Mouse (Mus musculus): ENCODE measurements around the gene Irgq.
A peak's percentile ranks its signal among the peaks of the same experiment; 100 is the strongest.
"Not testable (repeated sequence)": the region's sequence is repeated elsewhere in the genome, so short reads cannot be mapped to it uniquely, and the experiment has no call there.

Gene Irgq

DNA sequence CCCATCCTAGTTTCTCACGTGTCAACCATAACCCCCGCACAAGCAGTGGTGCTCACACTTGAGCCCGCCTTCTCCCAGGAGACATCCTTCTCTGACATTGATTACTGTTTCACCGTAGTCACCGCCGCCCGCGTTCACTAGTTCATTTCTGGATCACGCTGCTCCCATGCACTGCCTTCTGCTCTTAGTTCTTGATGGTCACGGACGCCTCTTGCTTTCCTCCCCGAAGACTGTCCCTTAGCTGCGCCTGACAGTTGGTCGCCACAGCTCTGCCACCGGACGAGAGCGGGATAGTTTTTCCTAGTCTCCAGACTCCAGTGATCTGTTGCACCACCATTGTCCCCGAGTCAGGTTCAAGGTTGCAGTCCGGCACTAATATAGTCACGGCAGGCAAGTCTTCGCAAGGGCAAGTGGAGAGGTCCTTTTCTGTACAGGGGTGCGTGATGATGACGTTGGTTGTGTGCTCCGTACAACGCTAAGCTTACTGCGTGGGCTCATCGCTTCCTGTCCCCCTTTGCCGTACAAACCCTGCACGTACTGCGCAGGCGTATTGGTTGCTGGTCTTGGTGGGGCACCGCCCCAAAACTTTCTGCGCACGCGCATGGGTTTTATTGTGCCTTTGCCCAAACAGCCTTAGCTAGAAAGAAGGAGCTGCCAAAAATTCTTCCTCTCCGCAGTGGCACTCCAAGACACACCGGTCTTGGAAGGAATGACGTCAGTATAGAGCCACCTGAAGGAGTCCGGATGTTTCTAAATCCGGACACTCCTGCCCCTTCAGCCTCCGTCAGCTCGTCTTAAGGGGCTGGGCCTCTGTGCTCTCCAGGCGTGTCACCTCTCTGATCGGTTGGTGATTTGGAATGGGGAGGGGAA lies at the start of gene Irgq:
Gene Irgq (plus strand): TSS at position 628 of the 870 bp plus-strand sequence.
- peak; percentile 99 for DNase-seq (ENCODE audit: low spot score in 2 of 2)

DNA sequence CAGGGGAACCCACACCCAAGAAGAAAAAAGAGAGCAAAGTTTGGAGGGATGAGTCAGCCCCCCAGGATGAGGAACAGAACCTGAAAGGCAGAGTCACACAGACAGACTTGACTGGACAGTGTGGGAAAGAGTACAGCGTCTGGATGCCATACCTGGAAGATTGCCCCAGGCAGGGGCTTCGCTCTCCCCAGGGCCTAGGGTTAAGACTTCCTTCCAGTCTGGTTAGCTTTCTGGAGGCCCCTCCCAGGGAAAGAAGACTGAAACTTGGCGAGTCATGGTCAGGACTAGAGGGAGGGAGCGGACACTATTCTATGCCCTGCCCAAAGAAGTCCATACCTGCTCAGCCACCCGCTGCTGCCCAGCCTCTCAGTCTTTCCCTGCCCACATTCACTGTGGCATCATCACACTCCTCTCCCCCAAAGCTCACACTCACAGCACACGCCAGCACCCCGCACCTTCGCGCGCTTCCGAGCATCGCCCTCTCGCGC lies 49.5 kb upstream of the Irgq start:
- DNase-seq (ENCODE audit: low spot score in 2 of 2), result no peak

DNA sequence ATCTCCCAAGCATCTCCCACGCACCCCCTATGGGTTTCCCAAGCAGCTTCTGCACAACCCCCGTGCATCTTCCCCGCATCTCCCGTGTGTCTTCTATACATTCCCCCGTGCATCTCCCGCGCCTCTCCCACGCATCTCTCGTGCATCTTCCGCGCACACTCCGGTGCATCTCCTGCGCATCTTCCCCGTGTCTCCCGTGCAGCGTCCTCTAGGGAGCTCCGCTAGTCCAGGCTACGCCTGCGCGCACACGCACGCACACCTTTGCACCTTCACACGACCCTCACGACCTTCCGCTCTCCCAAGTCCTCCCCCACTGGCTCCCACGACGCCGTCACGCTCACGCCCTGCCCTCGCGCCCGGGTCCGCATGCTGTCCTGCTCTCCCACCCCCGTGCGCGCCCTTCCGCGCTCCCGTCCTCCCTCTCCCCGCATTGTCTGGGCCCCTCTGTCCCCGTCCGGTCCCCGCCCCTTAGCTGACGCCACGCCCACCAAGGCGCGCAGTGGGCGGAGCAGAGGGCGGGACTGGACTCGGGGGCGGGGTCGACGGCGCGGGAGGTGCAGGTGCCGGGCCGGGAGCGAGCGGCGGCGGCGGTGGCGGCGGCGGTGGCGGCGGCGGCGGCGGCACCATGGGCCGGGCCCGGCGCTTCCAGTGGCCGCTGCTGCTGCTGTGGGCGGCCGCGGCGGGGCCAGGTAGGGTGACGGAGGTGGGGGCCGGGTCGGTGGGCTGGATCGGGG lies 48.8 kb upstream of the Irgq start, which contains the start of gene Cadm4:
Gene Cadm4 (plus strand): TSS at position 550 of the 734 bp plus-strand sequence.
- peak; percentile 80 to 91 for DNase-seq (ENCODE audit: low spot score in 2 of 2)

DNA sequence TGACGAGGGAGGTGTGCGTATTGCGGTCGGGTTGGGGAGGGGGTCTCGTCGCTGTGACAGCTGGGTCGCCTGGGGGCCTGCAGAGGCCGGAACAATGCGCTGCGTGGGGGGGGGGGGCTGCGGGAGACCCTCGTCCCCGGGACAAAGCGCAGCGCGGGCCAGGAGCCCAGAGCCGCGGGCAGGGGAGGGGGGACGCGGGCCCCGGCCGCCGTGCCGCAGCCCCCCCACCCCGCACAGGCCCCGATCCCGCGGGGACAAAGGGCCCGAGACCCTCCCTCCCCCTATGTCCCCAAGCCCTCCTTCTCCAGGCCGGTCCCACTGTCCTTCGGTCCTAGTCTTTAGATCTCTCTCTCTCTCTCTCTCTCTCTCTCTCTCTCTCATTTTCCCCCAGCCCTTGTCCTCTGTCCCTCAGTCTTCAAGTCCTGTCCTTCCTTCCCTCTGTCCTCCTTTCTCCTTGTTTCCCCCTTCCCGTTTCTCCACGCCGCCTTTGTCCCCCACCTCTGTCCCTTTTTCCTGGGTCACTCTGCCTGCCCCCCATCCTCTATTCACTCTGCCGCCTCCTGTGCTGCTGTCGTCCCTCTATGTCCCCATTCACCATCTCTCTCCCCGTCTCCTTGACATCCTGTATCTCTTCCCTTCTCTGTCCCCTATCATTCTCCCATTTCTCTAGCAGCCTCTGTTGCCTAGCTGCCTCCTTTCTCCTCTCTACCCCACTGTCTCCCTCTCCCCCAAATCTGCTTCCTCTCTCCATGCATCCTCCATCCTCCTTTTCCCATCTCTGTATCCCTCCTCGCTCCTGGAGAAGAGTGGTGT lies 48.1 kb upstream of the Irgq start:
- DNase-seq (ENCODE audit: low spot score in 2 of 2), result no peak

DNA sequence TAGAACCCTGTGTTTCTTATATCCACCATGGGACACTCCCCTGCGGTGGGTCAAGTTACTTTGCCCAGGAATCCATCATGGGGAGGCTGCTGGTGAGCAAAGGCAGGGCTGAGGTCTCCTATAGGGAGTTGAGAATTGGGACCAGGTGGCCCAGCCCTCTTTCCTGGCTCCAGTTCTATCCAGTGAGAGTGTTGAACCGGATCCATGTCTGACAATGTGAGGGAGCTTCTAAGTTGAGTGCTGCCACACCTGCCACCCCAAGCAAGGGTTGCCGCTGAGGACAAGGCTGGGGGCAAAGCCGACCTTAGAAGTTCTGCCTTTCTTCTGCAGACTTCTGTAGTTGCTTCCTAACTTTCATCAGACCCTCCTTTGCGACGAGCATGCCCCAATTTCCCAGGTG lies 47.2 kb upstream of the Irgq start:
- not testable (repeated sequence) for DNase-seq (ENCODE audit: low spot score in 2 of 2)

DNA sequence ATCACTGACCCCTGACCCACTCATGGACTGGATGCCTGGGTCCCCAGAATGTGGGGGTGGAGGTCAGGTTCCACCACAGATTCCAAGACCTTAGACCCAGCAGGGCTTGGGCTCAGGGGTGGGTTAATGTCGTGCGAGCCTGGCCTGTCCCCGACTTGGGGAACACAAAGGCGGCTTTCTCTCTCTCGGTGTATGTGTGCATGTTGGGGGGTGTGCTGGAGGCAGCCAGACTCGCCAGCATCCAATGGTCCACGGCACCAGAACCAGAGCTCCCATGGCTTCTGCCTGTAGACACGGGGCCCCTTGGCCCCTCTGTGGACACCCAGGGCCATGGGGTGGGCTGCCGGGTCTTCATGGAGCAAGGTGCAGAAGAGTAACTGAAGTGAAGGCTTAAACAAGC lies 45.0 kb upstream of the Irgq start:
- DNase-seq (ENCODE audit: low spot score in 2 of 2), result no peak

GRCm38 (mm10) chr7:24486654-24487130 lies 43.8 kb upstream of the Irgq start:
- no peak for DNase-seq (ENCODE audit: low spot score in 2 of 2)

- no peak for DNase-seq (ENCODE audit: low spot score in 2 of 2)
These were observed 43.1 kb upstream of the Irgq start for GRCm38 (mm10) chr7:24487403-24487802.

DNA sequence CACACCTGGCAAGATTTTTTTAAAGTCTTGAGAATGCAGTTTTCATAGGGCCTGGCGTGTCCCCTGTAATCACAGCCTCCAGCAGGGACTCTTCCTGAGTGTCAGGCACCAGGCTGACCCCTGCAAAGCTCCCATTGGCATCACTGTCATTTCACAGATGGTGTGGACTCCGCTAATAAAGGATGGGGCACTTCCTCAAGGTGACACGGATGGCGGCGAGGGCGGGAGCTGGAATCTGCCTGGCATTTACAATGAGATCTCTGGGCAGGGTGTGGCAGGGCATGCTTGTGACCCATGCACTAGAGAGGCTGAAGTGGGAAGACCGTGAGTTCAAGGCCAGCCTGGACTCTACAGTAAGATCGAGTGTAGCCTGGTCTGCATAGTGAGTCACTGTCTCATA lies 42.2 kb upstream of the Irgq start:
- DNase-seq (ENCODE audit: low spot score in 2 of 2), result no peak

- no peak for DNase-seq (ENCODE audit: low spot score in 2 of 2)
These were observed 30.5 kb upstream of the Irgq start for GRCm38 (mm10) chr7:24499856-24500577.

GRCm38 (mm10) chr7:24500929-24501328 lies 29.6 kb upstream of the Irgq start:
- no peak for DNase-seq (ENCODE audit: low spot score in 2 of 2)

DNA sequence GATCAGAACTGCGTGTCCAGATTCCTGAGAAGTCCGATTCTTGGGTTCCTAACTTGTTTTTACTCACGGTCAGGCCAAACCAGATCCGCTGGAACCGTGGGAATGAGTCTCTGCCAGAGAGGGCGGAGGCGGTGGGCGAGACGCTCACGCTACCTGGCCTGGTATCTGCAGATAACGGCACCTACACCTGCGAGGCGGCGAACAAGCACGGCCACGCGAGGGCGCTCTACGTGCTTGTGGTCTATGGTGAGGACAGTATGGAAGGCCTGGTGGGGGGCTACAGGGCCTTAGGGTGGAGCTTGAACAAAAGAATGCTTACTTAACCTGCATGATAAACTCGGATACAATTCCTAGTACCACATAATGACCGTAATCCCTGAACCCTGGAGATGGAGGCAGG lies 29.0 kb upstream of the Irgq start:
- no peak for DNase-seq (ENCODE audit: low spot score in 2 of 2)

DNA sequence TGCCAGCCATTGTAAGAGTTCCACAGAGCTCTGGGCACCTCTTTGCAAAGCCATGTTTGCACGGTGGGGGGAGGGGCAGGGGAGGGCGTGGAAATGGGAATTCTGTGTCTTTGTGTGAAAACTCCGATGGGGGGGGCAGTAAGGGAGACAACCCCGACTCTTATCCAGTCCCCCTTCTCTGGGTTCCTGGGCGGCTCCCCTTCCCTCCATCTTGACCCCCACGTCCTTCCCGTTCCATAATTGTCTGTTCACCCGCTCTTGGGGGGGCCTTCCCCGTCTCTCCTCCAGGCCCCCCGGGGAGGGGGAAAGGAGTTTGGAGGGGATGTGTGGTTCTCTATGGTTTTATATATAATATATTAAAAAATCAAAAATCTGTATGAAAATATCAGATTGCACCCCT lies 26.5 kb upstream of the Irgq start:
- DNase-seq (ENCODE audit: low spot score in 2 of 2), result no peak

DNA sequence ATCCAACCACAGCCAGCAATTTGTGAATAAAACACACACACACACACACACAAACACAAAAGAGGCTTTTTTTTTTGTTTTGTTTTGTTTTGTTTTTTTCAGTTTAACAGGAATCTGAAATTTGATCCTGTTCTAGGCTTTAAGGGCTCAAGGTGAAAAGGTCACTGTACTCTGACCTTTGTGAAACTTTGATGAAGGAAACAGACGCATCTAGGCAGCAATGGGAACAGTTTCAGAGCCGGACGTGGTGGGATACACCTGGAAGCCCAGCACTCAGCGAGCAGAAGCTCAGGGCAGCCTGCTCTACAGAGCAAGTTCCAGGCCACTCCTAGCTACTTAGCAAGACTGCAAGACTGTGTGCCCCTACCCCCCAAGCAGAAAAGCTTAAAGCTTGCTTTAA lies 25.6 kb upstream of the Irgq start:
- no peak for DNase-seq (ENCODE audit: low spot score in 2 of 2)

DNA sequence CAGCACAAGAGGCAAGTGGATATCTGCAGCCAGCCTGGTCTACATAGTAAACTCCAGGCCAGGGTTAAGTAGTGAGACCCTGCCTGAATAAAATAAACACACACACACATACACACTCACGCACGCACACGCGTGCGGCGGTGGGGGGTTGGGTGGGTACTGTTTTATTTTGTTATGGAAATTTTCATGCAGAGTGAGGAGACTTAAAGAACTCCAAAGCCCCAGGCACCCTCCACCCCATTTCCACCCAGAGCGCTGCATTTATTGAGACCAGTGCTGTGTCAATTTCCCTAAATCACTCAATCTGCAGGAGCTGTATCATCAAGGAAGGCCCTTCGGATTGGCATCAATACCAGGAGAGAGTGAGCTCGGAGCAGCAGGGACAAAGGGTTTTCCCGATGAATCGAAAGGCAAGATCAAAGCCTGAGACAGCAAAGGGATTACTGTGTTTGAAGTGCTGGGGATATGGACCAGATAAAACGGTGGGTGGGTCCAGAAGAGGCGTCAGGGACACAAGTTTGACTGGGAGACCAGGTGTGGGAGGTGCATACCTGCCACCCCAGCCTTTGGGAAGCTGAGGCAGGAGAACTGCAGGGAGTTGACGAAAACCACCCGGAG lies 24.9 kb upstream of the Irgq start:
- DNase-seq (ENCODE audit: low spot score in 2 of 2), result no peak

- no peak for DNase-seq (ENCODE audit: low spot score in 2 of 2)
These were observed 24.4 kb upstream of the Irgq start for GRCm38 (mm10) chr7:24506065-24506459.

GRCm38 (mm10) chr7:24506476-24506837 lies 24.0 kb upstream of the Irgq start:
- DNase-seq (ENCODE audit: low spot score in 2 of 2), result no peak

GRCm38 (mm10) chr7:24506838-24507725 lies 23.4 kb upstream of the Irgq start, which contains the start of gene Zfp428:
Gene Zfp428 (plus strand): TSS chr7:24507006.
- DNase-seq (ENCODE audit: low spot score in 2 of 2), result peak; percentile 83 to 84

DNA sequence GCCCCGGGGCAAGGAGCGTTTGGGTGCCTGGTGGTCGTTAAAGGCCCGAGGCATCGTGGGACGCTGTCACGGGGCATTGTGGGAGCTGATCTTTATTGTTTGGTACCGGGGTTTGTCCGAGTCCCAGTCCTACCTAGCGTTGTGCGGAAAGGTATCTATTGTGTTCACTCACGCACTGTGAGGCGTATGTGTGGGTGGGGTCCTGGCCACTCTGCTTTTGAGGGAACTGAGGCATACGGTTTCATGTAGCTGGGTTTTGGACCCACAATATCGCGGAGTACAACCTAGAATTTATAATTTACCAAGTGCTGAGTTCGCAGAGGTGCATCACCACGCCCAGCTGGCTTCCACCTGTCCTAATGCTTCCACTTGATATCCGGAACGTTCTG lies 22.8 kb upstream of the Irgq start:
- DNase-seq (ENCODE audit: low spot score in 2 of 2), result no peak

DNA sequence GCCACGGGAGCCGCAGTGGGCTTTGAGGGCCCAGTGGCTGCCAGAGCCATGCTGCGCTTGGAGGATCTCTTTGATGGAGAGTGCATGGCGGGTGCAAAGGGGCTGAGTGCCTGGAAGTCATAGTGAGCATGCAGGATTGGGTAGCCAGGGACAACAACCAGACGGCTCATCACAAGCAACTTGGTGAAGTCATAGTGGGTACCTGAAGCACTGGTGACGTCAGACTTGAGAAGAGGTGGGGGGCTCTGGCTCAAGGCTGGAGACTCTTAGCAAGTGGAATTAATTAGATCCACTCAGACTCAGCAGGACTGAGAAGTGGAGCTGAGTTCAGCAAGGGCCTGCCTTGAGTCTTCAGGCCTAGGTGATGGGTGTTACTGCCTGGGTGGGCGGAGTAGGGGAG lies 18.1 kb upstream of the Irgq start, which contains the start of gene AC161166.1:
Gene AC161166.1 (minus strand): TSS at position 101 of the 400 bp plus-strand sequence.
- DNase-seq (ENCODE audit: low spot score in 2 of 2), result no peak
